Mouse (Mus musculus): ENCODE data around the gene Arf6. TPM values are rescaled to one million over a fixed set of nuclear protein-coding genes. Genes with fewer than 3 reads are reported as not detected.
"Not testable (repeated sequence)": the region's sequence is repeated elsewhere in the genome, so short reads cannot be mapped to it uniquely, and the experiment has no call there.

Arf6 gene
- total and polyA plus RNA-seq, 2 experiments from 2014 or later: 52.9 to 110 TPM

- Histone ChIP-seq H3K4me3 (ENCODE audit: low read depth, low read length) (peak within 1 kb of the TSS; percentile 71), H3K27ac (ENCODE audit: low read depth, low read length) (peak within 1 kb of the TSS; percentile 68), H3K36me3 (ENCODE audit: insufficient read depth) (peaks cover 16% of the 10 kb centered on the region), H3K27me3 (ENCODE audit: insufficient read depth, low read length) (no peaks in the 10 kb centered on the region), H3K4me2 (ENCODE audit: low read depth) (peak within 1 kb of the TSS; percentile 64), H3K9me3 (ENCODE audit: low read length) (no peaks in the 10 kb centered on the region), H3K4me1 (ENCODE audit: insufficient read depth) (no peaks in the 10 kb centered on the region), H3K9ac (peak within 1 kb of the TSS; percentile 76)
- DNase-seq (peak; percentile 92), ATAC-seq (peak; percentile 35)
- WGBS: under 1% methylated on average over 39 of the region's 50 CpGs
- no peak for TF ChIP-seq CTCF (IDR thresholded peaks at IDR 0.05; ENCODE audit: low read depth)
Observed at GRCm38 (mm10) chr12:69356546-69357299, 15.2 kb upstream of the Arf6 start, which contains the start of gene Nemf. Nemf (minus strand) TSS chr12:69357165.

- no peaks in the 10 kb centered on the region for H3K27me3 ChIP-seq (ENCODE audit: insufficient read depth, low read length)
- peak overlapping the region; percentile 64 for H3K4me2 ChIP-seq (ENCODE audit: low read depth)
- no peak overlapping the region for H3K27ac ChIP-seq (ENCODE audit: low read depth, low read length)
- peaks cover 11% of the 10 kb centered on the region for H3K36me3 ChIP-seq (ENCODE audit: insufficient read depth)
- peak overlapping the region; percentile 71 for H3K4me3 ChIP-seq (ENCODE audit: low read depth, low read length)
- no peak for TF ChIP-seq CTCF (IDR thresholded peaks at IDR 0.05; ENCODE audit: low read depth)
- no peaks in the 10 kb centered on the region for H3K4me1 ChIP-seq (ENCODE audit: insufficient read depth)
- H3K9me3 ChIP-seq (ENCODE audit: low read length): no peaks in the 10 kb centered on the region
- WGBS: 5% methylated on average over 13 of the region's 13 CpGs
- peak overlapping the region; percentile 76 for H3K9ac ChIP-seq
- ATAC-seq: no peak
- DNase-seq: no peak
Observed at GRCm38 (mm10) chr12:69357300-69357646, 14.7 kb upstream of the Arf6 start.

GRCm38 (mm10) chr12:69360655-69360996 is 11.3 kb upstream of the Arf6 start:
- ATAC-seq (peak; percentile 29), DNase-seq (peak; percentile 81)
- Histone ChIP-seq H3K36me3 (ENCODE audit: insufficient read depth) (no peaks in the 10 kb centered on the region), H3K9me3 (ENCODE audit: low read length) (no peaks in the 10 kb centered on the region), H3K9ac (no peak overlapping the region), H3K4me3 (ENCODE audit: low read depth, low read length) (no peak overlapping the region), H3K4me2 (ENCODE audit: low read depth) (no peak overlapping the region), H3K4me1 (ENCODE audit: insufficient read depth) (no peaks in the 10 kb centered on the region), H3K27me3 (ENCODE audit: insufficient read depth, low read length) (no peaks in the 10 kb centered on the region), H3K27ac (ENCODE audit: low read depth, low read length) (no peak overlapping the region)
- WGBS: 16% methylated on average over 5 of the region's 5 CpGs
- peak; percentile 85 for TF ChIP-seq CTCF (IDR thresholded peaks at IDR 0.05; ENCODE audit: low read depth)

GRCm38 (mm10) chr12:69360997-69361899 is 10.7 kb upstream of the Arf6 start:
- peak overlapping the region; percentile 89 for H3K27ac ChIP-seq (ENCODE audit: low read depth, low read length)
- H3K9ac ChIP-seq: peak overlapping the region; percentile 69
- peak; percentile 96 for ATAC-seq
- H3K4me3 ChIP-seq (ENCODE audit: low read depth, low read length): peak overlapping the region; percentile 57
- H3K36me3 ChIP-seq (ENCODE audit: insufficient read depth); H3K4me1 ChIP-seq (ENCODE audit: insufficient read depth); H3K27me3 ChIP-seq (ENCODE audit: insufficient read depth, low read length); H3K9me3 ChIP-seq (ENCODE audit: low read length): not testable (repeated sequence)
- H3K4me2 ChIP-seq (ENCODE audit: low read depth): peak overlapping the region; percentile 58
- TF ChIP-seq CTCF (IDR thresholded peaks at IDR 0.05; ENCODE audit: low read depth): peak; percentile 16; the same call in 1 of the 2 replicates
- under 1% methylated on average over 39 of the region's 50 CpGs for WGBS
- DNase-seq: peak; percentile 99

GRCm38 (mm10) chr12:69361919-69362318 is 10.0 kb upstream of the Arf6 start:
- no peak for ATAC-seq
- peak overlapping the region; percentile 69 for H3K9ac ChIP-seq

GRCm38 (mm10) chr12:69362388-69362787 is 9.6 kb upstream of the Arf6 start:
- no peaks in the 10 kb centered on the region for H3K27me3 ChIP-seq (ENCODE audit: insufficient read depth, low read length)
- no peaks in the 10 kb centered on the region for H3K9me3 ChIP-seq (ENCODE audit: low read length)
- H3K4me3 ChIP-seq (ENCODE audit: low read depth, low read length): no peak overlapping the region; the same call in 1 of the 2 replicates
- H3K4me2 ChIP-seq (ENCODE audit: low read depth): peak overlapping the region; percentile 58
- WGBS: 52% methylated on average over 4 of the region's 4 CpGs
- H3K4me1 ChIP-seq (ENCODE audit: insufficient read depth): no peaks in the 10 kb centered on the region
- 0 out of 2 replicates have a peak overlapping the region, but pooled peaks have one; percentile 89 for H3K27ac ChIP-seq (ENCODE audit: low read depth, low read length)
- H3K36me3 ChIP-seq (ENCODE audit: insufficient read depth): no peaks in the 10 kb centered on the region
- TF ChIP-seq CTCF (IDR thresholded peaks at IDR 0.05; ENCODE audit: low read depth): no peak
- no peak for ATAC-seq
- DNase-seq: no peak
- no peak overlapping the region for H3K9ac ChIP-seq

More at GRCm38 (mm10) chr12:69361919-69362318, 10.0 kb upstream of the Arf6 start:
- no peak for DNase-seq
- 4% methylated on average over 10 of the region's 10 CpGs for WGBS
- Histone ChIP-seq H3K9me3 (ENCODE audit: low read length) (no peaks in the 10 kb centered on the region), H3K27me3 (ENCODE audit: insufficient read depth, low read length) (no peaks in the 10 kb centered on the region), H3K4me1 (ENCODE audit: insufficient read depth) (no peaks in the 10 kb centered on the region), H3K27ac (ENCODE audit: low read depth, low read length) (peak overlapping the region; percentile 89), H3K36me3 (ENCODE audit: insufficient read depth) (no peaks in the 10 kb centered on the region), H3K4me2 (ENCODE audit: low read depth) (peak overlapping the region; percentile 58), H3K4me3 (ENCODE audit: low read depth, low read length) (peak overlapping the region; percentile 57)
- TF ChIP-seq CTCF (IDR thresholded peaks at IDR 0.05; ENCODE audit: low read depth): no peak

GRCm38 (mm10) chr12:69363110-69363509 is 8.8 kb upstream of the Arf6 start:
- not testable (repeated sequence) for H3K27ac ChIP-seq (ENCODE audit: low read depth, low read length); H3K9ac ChIP-seq; ATAC-seq; H3K4me2 ChIP-seq (ENCODE audit: low read depth); H3K36me3 ChIP-seq (ENCODE audit: insufficient read depth); H3K9me3 ChIP-seq (ENCODE audit: low read length); H3K4me1 ChIP-seq (ENCODE audit: insufficient read depth); H3K4me3 ChIP-seq (ENCODE audit: low read depth, low read length); DNase-seq; H3K27me3 ChIP-seq (ENCODE audit: insufficient read depth, low read length)
- 96% methylated on average over 7 of the region's 7 CpGs for WGBS
